Mouse (Mus musculus) small intestine, adult 2 months (tissue): ENCODE measurements around the gene Crk. TPM values are rescaled to one million over a fixed set of nuclear protein-coding genes. Genes with fewer than 3 reads are reported as not detected.

Experiments
- H3K27ac ChIP-seq: fragments of 200-500 bp; 2 replicates; pipeline ENCODE4 v1.5.1; 2012; ENCODE audit warnings: low read depth, low read length, control low read depth, inconsistent platforms; ENCODE audit not compliant: insufficient read depth
- H3K27me3 ChIP-seq: fragments of 200-500 bp; 2 replicates; pipeline ENCODE4 v1.6.1; 2012; ENCODE audit warnings: mild to moderate bottlenecking, moderate library complexity, low read length, inconsistent platforms; ENCODE audit not compliant: control insufficient read depth, insufficient read depth
- H3K36me3 ChIP-seq: fragments of 200-500 bp; 2 replicates; pipeline ENCODE4 v1.6.1; 2012; ENCODE audit warnings: mild to moderate bottlenecking, low read length, control low read depth, inconsistent platforms; ENCODE audit not compliant: control insufficient read depth, insufficient read depth
- H3K4me1 ChIP-seq: fragments of 200-500 bp; 2 replicates; pipeline ENCODE4 v1.6.1; 2012; ENCODE audit warnings: low read length, inconsistent platforms, mixed read lengths; ENCODE audit not compliant: control insufficient read depth, insufficient read depth, insufficient read length
- H3K4me3 ChIP-seq: fragments of 200-500 bp; 2 replicates; pipeline ENCODE4 v1.5.1; 2012; ENCODE audit warnings: low read depth, mild to moderate bottlenecking, control low read depth, inconsistent platforms, low read length, moderate library complexity
- CTCF ChIP-seq: fragments of 200-500 bp; IDR thresholded peaks from 2 replicates; pipeline ENCODE4 v1.5.1; 2012; ENCODE audit warnings: low read depth, mild to moderate bottlenecking, control low read depth, inconsistent platforms, low read length, moderate library complexity, mixed read lengths; ENCODE audit not compliant: insufficient replicate concordance, insufficient read length; ENCODE audit errors: extremely low read depth
- POLR2A ChIP-seq: fragments of 200-500 bp; IDR thresholded peaks from 2 replicates; pipeline ENCODE4 v1.6.1; 2012; ENCODE audit warnings: low read depth, mild to moderate bottlenecking, control low read depth, inconsistent platforms, low read length, moderate library complexity
- WGBS: fragments of 180-500 bp; shearing (Covaris S2); methylation state at CpG from one replicate; pipeline ENCODE4 v1.1.7; 2018; 5-methylcytosine and 5-hydroxymethylcytosine counted together
- polyA plus RNA-seq: library from polyadenylated mRNA; depleted of rRNA; stranded (reverse); fragments of >200 nt; gene quantifications from 2 replicates; pipeline ENCODE4 v1.2.3, GENCODE M21; 2012

The Crk gene
- polyA plus RNA-seq, 1 experiment: 111 TPM

DNA sequence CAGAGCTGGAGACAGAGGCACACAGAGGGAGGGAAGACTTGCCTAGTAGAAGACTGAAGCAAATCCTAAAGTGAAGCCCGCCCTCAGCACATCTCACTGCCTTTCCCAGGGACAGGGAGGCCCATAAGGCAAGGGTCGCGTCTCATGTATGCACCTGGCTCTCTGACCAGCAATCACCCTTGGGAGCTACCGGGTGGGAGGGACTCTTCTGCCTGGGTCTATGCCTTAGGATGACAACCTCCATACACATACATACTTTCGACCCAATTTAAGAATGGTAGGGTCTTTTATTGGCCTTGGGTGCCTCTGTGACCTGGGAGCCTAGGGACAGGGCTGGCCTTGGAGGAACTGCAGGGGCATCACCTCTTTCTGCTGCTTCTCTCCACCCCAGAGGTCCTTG is 5.6 kb upstream of the Crk start:
- Histone ChIP-seq H3K36me3 (peaks cover 47% of the 10 kb centered on the region), H3K4me3 (no peak overlapping the region), H3K4me1 (peaks cover 3% of the 10 kb centered on the region; the same call in 1 of the 2 replicates), H3K27ac (no peak overlapping the region), H3K27me3 (no peaks in the 10 kb centered on the region)
- 97% methylated on average over 5 of the region's 5 CpGs for whole genome bisulfite sequencing
- TF ChIP-seq CTCF: no peak
- TF ChIP-seq POLR2A: no peak

DNA sequence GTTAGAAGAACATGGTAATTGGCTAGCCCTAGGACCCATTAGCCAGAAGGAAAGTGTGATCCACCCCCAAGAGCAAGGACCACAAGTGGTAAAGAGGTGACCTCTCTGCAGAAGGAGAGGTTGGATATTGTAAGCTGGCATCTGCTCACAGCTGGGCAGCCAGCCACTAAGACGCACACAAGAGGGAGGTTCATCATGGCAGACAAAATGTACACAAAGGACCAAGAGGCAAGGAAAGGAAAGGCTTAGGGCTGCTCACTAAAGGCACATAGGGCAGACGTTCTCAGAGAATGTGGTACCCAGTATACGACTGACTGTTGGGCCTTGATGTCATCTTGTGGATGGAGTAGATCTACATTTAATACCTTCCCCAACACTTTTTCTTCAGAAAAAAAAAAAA is 4.2 kb upstream of the Crk start:
- TF ChIP-seq CTCF (no peak), POLR2A (no peak)
- no peak overlapping the region for H3K27ac ChIP-seq
- WGBS: 72% methylated on average over 3 of the region's 3 CpGs
- no peak overlapping the region for H3K4me3 ChIP-seq
- no peaks in the 10 kb centered on the region for H3K27me3 ChIP-seq
- H3K4me1 ChIP-seq: peaks cover 3% of the 10 kb centered on the region; the same call in 1 of the 2 replicates
- peaks cover 34% of the 10 kb centered on the region for H3K36me3 ChIP-seq

DNA sequence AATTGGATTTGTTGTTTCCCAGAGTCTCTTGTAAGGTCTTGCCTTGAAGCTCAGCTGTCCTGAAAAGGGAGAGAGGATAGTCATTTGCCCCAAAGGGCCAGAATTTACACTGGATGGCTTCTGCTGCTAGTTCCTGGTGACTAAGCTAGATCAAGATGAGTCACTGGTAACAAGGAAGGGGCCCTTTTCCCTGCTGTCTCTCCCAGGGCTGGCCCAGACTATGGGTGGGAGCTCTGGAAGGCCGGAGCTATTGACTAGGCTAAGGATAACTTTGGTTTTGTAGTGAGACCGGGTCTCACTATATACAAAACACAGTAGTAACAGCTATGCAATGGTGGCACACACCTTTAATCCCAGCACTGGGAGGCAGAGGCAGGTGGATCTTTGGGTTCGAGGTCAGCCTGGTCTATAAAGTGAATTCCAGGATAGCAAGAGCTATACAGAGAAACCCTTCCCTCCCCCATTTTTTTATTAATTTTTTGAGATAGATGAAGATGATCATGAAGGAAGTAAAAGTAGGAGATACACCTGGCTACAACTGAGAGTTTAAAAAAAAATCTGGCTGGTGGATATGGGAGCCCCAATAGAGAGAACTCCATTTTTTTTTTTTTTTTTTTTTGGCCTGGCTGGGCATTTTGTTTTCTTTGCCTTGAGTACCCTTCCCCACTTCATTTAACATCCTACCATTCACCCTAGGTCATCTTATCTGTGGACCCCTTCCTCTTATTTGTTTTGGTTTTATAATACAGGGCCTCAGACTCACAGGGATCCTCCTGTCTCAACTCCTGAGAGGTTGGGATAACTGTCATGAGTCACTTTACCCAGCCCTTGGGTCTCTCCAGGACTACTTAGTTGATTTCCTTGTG is 945 bp upstream of the Crk start:
- H3K36me3 ChIP-seq: peaks cover 10% of the 10 kb centered on the region; the same call in 1 of the 2 replicates
- peak overlapping the region; percentile 59 for H3K4me3 ChIP-seq
- no peaks in the 10 kb centered on the region for H3K27me3 ChIP-seq
- 69% methylated on average over 3 of the region's 3 CpGs for WGBS
- peak overlapping the region; percentile 77 for H3K27ac ChIP-seq
- TF ChIP-seq POLR2A: 0 out of 2 replicates have a peak, but pooled peaks have one; percentile 20
- TF ChIP-seq CTCF: no peak
- peaks cover 3% of the 10 kb centered on the region; the same call in 1 of the 2 replicates for H3K4me1 ChIP-seq

DNA sequence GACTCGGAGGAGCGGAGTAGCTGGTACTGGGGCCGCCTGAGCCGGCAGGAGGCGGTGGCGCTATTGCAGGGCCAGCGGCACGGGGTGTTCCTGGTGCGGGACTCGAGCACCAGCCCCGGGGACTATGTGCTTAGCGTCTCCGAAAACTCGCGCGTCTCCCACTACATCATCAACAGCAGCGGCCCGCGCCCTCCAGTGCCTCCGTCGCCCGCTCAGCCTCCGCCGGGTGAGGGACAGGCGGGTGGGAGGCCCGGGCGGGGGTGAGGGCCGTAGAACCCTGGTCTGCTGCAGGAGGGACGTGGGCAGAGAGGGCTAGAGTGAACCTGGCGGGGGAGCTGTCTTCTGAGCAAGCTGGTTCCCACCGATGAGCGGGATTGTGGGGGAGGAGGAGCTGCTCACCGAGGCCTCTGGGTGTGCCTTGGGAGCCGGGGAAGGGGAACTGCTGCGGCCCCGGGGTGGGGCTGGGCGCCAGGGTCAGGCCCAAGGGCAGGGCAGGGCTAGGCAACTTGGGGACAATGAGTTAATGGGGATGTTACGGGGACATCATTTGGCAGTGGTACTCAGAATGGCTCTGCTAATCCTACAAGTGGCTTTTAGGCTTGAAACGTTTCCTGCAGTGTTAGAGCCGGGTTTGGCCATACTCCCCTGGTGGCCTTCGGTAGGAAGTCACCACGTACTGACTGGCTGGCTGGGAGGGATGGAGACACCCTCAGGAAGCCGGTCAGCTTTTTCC is 546 bp downstream of the Crk start:
- Histone ChIP-seq H3K4me1 (peaks cover 3% of the 10 kb centered on the region; the same call in 1 of the 2 replicates), H3K36me3 (peaks cover 8% of the 10 kb centered on the region; the same call in 1 of the 2 replicates), H3K27me3 (no peaks in the 10 kb centered on the region), H3K4me3 (peak overlapping the region; percentile 95), H3K27ac (peak overlapping the region; percentile 90)
- TF ChIP-seq POLR2A: no peak
- peak; percentile 52; the same call in 1 of the 2 replicates for TF ChIP-seq CTCF
- WGBS: under 1% methylated on average over 43 of the region's 43 CpGs

DNA sequence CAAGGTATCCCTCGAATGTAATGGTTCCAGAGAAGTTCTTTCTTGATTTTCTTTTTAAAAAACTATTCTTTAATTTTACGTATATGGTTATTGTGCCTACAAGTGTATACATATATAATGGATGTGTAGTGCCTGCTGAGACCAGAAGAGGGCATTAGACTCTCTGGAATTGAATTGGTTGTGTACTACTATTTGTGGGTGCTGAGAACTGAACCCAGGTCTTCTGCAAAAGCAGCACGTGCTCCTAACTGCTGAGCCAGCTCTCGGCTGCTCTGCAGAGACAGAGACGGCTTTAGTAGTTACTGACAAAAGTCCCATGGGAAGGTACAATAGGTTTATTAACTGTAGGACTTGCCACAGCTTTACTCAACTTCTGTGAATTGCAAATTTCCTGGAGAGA is 5.4 kb downstream of the Crk start:
- Histone ChIP-seq H3K4me3 (no peak overlapping the region), H3K4me1 (no peaks in the 10 kb centered on the region), H3K27ac (no peak overlapping the region), H3K36me3 (peaks cover 16% of the 10 kb centered on the region), H3K27me3 (no peaks in the 10 kb centered on the region)
- no peak for TF ChIP-seq POLR2A
- TF ChIP-seq CTCF: no peak; the same call in 1 of the 2 replicates
- 96% methylated on average over 5 of the region's 5 CpGs for WGBS

DNA sequence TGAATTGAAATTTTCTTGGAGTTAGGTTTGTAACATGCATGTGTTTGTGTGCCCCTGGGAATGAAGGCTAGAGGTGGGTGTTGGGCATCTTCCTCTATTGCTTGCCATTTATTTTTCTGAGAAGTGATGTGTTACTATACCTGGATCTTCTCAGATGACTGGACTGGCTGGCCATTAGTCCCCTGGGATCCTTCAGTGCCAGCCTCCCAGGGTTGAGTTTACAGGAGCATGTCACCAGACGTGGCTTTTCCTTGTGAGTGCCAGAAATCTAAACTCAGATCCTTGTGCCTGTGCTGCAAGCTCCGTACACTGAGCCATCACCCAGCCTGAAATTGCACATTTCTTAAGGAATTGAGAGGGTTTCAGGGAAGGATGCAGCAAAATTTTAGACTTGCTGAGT is 5.9 kb downstream of the Crk start:
- 74% methylated on average over 2 of the region's 2 CpGs for WGBS
- H3K27ac ChIP-seq: no peak overlapping the region
- no peaks in the 10 kb centered on the region for H3K4me1 ChIP-seq
- no peaks in the 10 kb centered on the region for H3K27me3 ChIP-seq
- no peak for TF ChIP-seq POLR2A
- TF ChIP-seq CTCF: no peak
- H3K4me3 ChIP-seq: no peak overlapping the region
- peaks cover 16% of the 10 kb centered on the region for H3K36me3 ChIP-seq
